Mouse (Mus musculus): Measurements from ENCODE around the gene Trmt1. TPM values are rescaled to one million over a fixed set of nuclear protein-coding genes. Genes with fewer than 3 reads are reported as not detected.

Trmt1 gene
- polyA plus RNA-seq, 1 experiment from 2014 or later = 54.7 TPM

DNA sequence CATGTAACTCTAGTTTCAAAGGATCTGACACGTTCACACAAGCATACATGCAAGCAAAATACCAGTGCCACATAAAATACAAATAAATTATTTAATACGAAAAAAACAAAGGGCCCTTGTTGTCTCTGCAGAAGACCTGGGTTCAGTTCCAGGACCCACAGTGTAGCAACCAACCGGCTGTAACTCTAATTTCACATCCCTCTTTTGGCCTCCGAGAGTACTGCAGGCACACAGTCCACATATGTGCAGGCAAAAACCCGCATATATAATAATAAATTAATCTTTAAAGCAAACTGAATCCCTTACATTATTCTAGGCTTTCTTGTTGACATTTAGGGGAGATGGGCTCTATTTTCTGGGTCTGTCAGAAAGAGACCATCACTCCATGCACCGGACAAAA lies 39.3 kb upstream of the Trmt1 start:
- 50% methylated on average over 6 of the region's 6 CpGs for WGBS
- Histone ChIP-seq H3K27ac (ENCODE audit: low read length) (no peak overlapping the region), H3K4me3 (ENCODE audit: low read length) (no peak overlapping the region), H3K9ac (ENCODE audit: low read length) (no peak overlapping the region), H3K27me3 (ENCODE audit: control insufficient read depth, insufficient read depth, low read depth, low read length) (no peaks in the 10 kb centered on the region), H3K36me3 (ENCODE audit: control insufficient read depth, insufficient read depth, low read length) (no peaks in the 10 kb centered on the region), H3K4me2 (ENCODE audit: low read depth, low read length) (peak overlapping the region; percentile 45; the same call in 1 of the 2 replicates), H3K9me3 (ENCODE audit: control insufficient read depth, low read length) (no peaks in the 10 kb centered on the region), H3K4me1 (replicated peaks; ENCODE audit: control insufficient read depth, insufficient read depth, low read length) (peaks cover 6% of the 10 kb centered on the region)
- no peak for ATAC-seq (ENCODE audit: low read depth)

DNA sequence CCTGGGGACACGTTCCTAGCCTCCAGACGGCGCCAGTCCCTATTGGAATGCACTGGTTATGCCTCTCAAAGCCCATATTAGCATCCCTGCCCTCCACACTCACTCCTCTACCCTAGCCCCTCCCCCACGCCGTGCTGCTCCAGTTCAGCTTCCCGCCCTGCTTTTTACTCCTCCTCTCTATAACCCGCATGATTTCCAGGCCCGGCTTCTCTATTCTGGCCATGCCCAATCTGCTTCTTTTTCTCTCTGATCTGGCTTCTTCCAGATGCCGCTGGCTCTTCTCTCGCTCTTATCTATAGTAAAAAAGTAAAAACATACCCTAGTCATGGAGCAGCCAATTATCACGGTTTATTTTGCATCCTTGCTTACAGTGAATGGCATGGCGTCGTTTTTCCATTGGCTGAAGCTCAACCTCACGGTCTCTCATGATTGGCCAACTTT lies 38.6 kb upstream of the Trmt1 start:
- H3K9ac ChIP-seq (ENCODE audit: low read length) = no peak overlapping the region
- H3K36me3 ChIP-seq (ENCODE audit: control insufficient read depth, insufficient read depth, low read length) = no peaks in the 10 kb centered on the region
- peak overlapping the region; percentile 45 for H3K4me2 ChIP-seq (ENCODE audit: low read depth, low read length)
- WGBS = 3% methylated on average over 14 of the region's 14 CpGs
- peaks cover 6% of the 10 kb centered on the region for H3K4me1 ChIP-seq (replicated peaks; ENCODE audit: control insufficient read depth, insufficient read depth, low read length)
- no peaks in the 10 kb centered on the region for H3K27me3 ChIP-seq (ENCODE audit: control insufficient read depth, insufficient read depth, low read depth, low read length)
- ATAC-seq (ENCODE audit: low read depth) = peak; percentile 76
- peak overlapping the region; percentile 47 for H3K27ac ChIP-seq (ENCODE audit: low read length)
- peak overlapping the region; percentile 10 for H3K4me3 ChIP-seq (ENCODE audit: low read length)
- no peaks in the 10 kb centered on the region for H3K9me3 ChIP-seq (ENCODE audit: control insufficient read depth, low read length)

- Histone ChIP-seq H3K4me3 (ENCODE audit: low read length) (no peak overlapping the region), H3K36me3 (ENCODE audit: control insufficient read depth, insufficient read depth, low read length) (no peaks in the 10 kb centered on the region), H3K9ac (ENCODE audit: low read length) (no peak overlapping the region), H3K9me3 (ENCODE audit: control insufficient read depth, low read length) (no peaks in the 10 kb centered on the region), H3K4me1 (replicated peaks; ENCODE audit: control insufficient read depth, insufficient read depth, low read length) (peaks cover 10% of the 10 kb centered on the region), H3K4me2 (ENCODE audit: low read depth, low read length) (no peak overlapping the region), H3K27me3 (ENCODE audit: control insufficient read depth, insufficient read depth, low read depth, low read length) (no peaks in the 10 kb centered on the region), H3K27ac (ENCODE audit: low read length) (no peak overlapping the region)
- 62% methylated on average over 3 of the region's 3 CpGs for WGBS
- ATAC-seq (ENCODE audit: low read depth) = no peak
Measured at GRCm38 (mm10) chr8:84650213-84650612, 35.9 kb upstream of the Trmt1 start.

DNA sequence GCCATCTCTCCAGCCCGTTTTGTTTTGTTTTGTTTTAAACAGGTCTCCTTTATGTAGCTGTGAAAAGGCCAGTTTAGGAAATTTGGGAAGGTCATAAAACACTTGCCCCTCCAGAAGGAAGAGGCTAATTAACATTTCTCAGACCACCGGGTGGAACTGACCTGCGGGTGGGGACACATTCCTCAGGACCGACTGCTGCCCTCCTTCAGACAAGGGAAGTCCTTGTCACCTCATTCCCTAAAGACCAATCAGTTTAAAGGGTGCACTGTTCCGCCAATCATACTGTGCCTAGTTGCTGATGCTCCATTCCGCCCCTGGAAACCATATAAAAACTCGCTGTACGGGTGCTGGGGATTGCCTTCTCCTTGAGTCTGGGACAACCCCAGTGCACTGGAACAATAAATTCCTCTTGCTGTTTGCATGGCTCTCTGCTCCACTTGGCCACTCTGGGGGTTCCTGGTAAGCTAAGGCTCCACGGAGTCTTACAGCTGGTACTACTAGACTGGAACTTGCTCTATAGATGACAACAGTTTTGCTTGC lies 32.9 kb upstream of the Trmt1 start:
- no peak overlapping the region for H3K4me3 ChIP-seq (ENCODE audit: low read length)
- no peak overlapping the region for H3K9ac ChIP-seq (ENCODE audit: low read length)
- H3K27ac ChIP-seq (ENCODE audit: low read length) = peak overlapping the region; percentile 4; the same call in 1 of the 2 replicates
- H3K27me3 ChIP-seq (ENCODE audit: control insufficient read depth, insufficient read depth, low read depth, low read length) = no peaks in the 10 kb centered on the region
- H3K36me3 ChIP-seq (ENCODE audit: control insufficient read depth, insufficient read depth, low read length) = no peaks in the 10 kb centered on the region
- no peak for ATAC-seq (ENCODE audit: low read depth)
- peaks cover 31% of the 10 kb centered on the region for H3K4me1 ChIP-seq (replicated peaks; ENCODE audit: control insufficient read depth, insufficient read depth, low read length)
- H3K9me3 ChIP-seq (ENCODE audit: control insufficient read depth, low read length) = no peaks in the 10 kb centered on the region
- H3K4me2 ChIP-seq (ENCODE audit: low read depth, low read length) = no peak overlapping the region
- WGBS = 51% methylated on average over 9 of the region's 9 CpGs

GRCm38 (mm10) chr8:84654597-84654996 lies 31.5 kb upstream of the Trmt1 start:
- WGBS = 31% methylated on average over 4 of the region's 4 CpGs
- H3K4me1 ChIP-seq (replicated peaks; ENCODE audit: control insufficient read depth, insufficient read depth, low read length) = peaks cover 36% of the 10 kb centered on the region
- H3K9me3 ChIP-seq (ENCODE audit: control insufficient read depth, low read length) = no peaks in the 10 kb centered on the region
- no peaks in the 10 kb centered on the region for H3K27me3 ChIP-seq (ENCODE audit: control insufficient read depth, insufficient read depth, low read depth, low read length)
- H3K4me2 ChIP-seq (ENCODE audit: low read depth, low read length) = no peak overlapping the region
- peak overlapping the region; percentile 79; the same call in 1 of the 2 replicates for H3K9ac ChIP-seq (ENCODE audit: low read length)
- no peaks in the 10 kb centered on the region for H3K36me3 ChIP-seq (ENCODE audit: control insufficient read depth, insufficient read depth, low read length)
- H3K4me3 ChIP-seq (ENCODE audit: low read length) = no peak overlapping the region; the same call in 1 of the 2 replicates
- no peak for ATAC-seq (ENCODE audit: low read depth)
- H3K27ac ChIP-seq (ENCODE audit: low read length) = peak overlapping the region; percentile 98

- H3K4me3 ChIP-seq (ENCODE audit: low read length) = peak overlapping the region; percentile 56
- H3K9ac ChIP-seq (ENCODE audit: low read length) = peak overlapping the region; percentile 79
- no peaks in the 10 kb centered on the region for H3K36me3 ChIP-seq (ENCODE audit: control insufficient read depth, insufficient read depth, low read length)
- H3K4me1 ChIP-seq (replicated peaks; ENCODE audit: control insufficient read depth, insufficient read depth, low read length) = peaks cover 39% of the 10 kb centered on the region
- peak; percentile 73 for ATAC-seq (ENCODE audit: low read depth)
- peak overlapping the region; percentile 98 for H3K27ac ChIP-seq (ENCODE audit: low read length)
- WGBS = 2% methylated on average over 14 of the region's 15 CpGs
- no peaks in the 10 kb centered on the region for H3K9me3 ChIP-seq (ENCODE audit: control insufficient read depth, low read length)
- H3K27me3 ChIP-seq (ENCODE audit: control insufficient read depth, insufficient read depth, low read depth, low read length) = no peaks in the 10 kb centered on the region
- H3K4me2 ChIP-seq (ENCODE audit: low read depth, low read length) = peak overlapping the region; percentile 69
Measured at GRCm38 (mm10) chr8:84655336-84656190, 30.5 kb upstream of the Trmt1 start.

DNA sequence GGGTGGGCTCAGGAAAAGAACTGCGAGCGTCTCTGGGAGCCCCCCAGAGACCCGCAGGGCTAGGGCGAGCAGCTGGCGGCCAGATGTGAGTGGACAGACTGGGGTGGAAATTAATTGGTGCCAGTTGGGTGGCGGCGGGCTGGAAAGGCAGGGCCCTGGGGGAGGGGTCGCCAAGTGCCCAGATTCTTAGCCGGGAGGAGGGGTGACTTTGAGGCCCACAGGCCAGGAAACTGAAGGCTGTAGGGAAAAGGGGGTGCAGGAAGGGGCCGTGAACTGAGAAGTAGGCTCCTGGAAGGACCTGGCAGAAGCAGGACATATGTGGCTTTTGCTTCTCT lies 29.9 kb upstream of the Trmt1 start:
- no peaks in the 10 kb centered on the region for H3K36me3 ChIP-seq (ENCODE audit: control insufficient read depth, insufficient read depth, low read length)
- 2% methylated on average over 10 of the region's 10 CpGs for WGBS
- peak overlapping the region; percentile 79 for H3K9ac ChIP-seq (ENCODE audit: low read length)
- H3K27me3 ChIP-seq (ENCODE audit: control insufficient read depth, insufficient read depth, low read depth, low read length) = no peaks in the 10 kb centered on the region
- peak overlapping the region; percentile 56 for H3K4me3 ChIP-seq (ENCODE audit: low read length)
- H3K4me2 ChIP-seq (ENCODE audit: low read depth, low read length) = peak overlapping the region; percentile 69
- H3K4me1 ChIP-seq (replicated peaks; ENCODE audit: control insufficient read depth, insufficient read depth, low read length) = peaks cover 39% of the 10 kb centered on the region
- no peaks in the 10 kb centered on the region for H3K9me3 ChIP-seq (ENCODE audit: control insufficient read depth, low read length)
- peak; percentile 7; the same call in 1 of the 2 replicates for ATAC-seq (ENCODE audit: low read depth)
- peak overlapping the region; percentile 98 for H3K27ac ChIP-seq (ENCODE audit: low read length)

DNA sequence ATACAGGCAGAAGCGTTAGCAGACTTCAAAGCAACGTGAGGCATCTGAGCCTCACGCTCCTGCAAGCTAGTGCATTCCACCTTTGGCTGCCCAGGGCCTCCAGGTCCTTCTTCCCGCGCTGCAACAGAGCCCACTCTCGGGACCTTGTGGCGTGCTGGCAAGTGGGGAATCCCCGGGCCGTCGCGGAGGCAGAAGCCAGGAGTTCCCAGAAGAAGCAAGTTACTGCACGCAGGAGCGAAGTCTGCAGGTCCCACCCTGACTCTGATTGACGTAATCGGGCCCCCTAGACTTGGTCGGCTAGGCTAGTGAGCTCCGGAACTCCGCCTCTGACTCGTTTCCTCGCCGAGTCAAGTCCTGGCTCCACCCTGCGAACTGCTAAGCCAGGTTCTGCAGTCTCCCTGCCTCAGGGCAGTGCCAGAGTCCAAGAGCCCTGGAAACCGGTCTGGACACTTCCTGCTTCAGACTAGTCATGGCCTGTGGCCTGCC lies 29.4 kb upstream of the Trmt1 start:
- under 1% methylated on average over 23 of the region's 23 CpGs for WGBS
- Histone ChIP-seq H3K27me3 (ENCODE audit: control insufficient read depth, insufficient read depth, low read depth, low read length) (no peaks in the 10 kb centered on the region), H3K9ac (ENCODE audit: low read length) (peak overlapping the region; percentile 79), H3K27ac (ENCODE audit: low read length) (peak overlapping the region; percentile 98), H3K36me3 (ENCODE audit: control insufficient read depth, insufficient read depth, low read length) (no peaks in the 10 kb centered on the region), H3K9me3 (ENCODE audit: control insufficient read depth, low read length) (no peaks in the 10 kb centered on the region), H3K4me3 (ENCODE audit: low read length) (peak overlapping the region; percentile 56), H3K4me2 (ENCODE audit: low read depth, low read length) (peak overlapping the region; percentile 69), H3K4me1 (replicated peaks; ENCODE audit: control insufficient read depth, insufficient read depth, low read length) (peaks cover 39% of the 10 kb centered on the region)
- peak; percentile 71 for ATAC-seq (ENCODE audit: low read depth)

DNA sequence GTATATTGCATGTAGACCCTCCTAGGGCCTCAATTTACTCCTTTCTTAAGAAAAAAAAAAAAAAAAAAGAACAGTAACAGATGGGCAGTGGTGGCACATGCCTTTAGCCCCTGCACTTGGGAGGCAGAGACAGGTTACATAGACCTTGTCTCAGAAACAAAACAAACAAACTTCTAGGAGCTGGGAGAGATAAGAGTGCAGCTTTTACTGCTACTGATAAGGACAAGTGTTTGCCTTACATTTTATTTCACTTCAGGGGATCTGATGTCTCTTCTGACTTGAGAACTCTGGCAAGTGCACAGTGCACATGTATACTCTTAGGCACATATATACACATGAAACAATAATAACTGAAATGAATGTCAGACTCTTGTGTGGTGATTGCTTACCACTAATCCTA lies 28.9 kb upstream of the Trmt1 start:
- Histone ChIP-seq H3K4me2 (ENCODE audit: low read depth, low read length) (peak overlapping the region; percentile 69), H3K27ac (ENCODE audit: low read length) (peak overlapping the region; percentile 98), H3K27me3 (ENCODE audit: control insufficient read depth, insufficient read depth, low read depth, low read length) (no peaks in the 10 kb centered on the region), H3K4me3 (ENCODE audit: low read length) (peak overlapping the region; percentile 56), H3K4me1 (replicated peaks; ENCODE audit: control insufficient read depth, insufficient read depth, low read length) (peaks cover 39% of the 10 kb centered on the region), H3K9me3 (ENCODE audit: control insufficient read depth, low read length) (no peaks in the 10 kb centered on the region), H3K9ac (ENCODE audit: low read length) (peak overlapping the region; percentile 79), H3K36me3 (ENCODE audit: control insufficient read depth, insufficient read depth, low read length) (no peaks in the 10 kb centered on the region)
- ATAC-seq (ENCODE audit: low read depth) = no peak

Data from lung, embryonic 16.5 days (tissue).